Mouse (Mus musculus): ENCODE measurements around the gene Calr3. TPM values are rescaled to one million over a fixed set of nuclear protein-coding genes. Genes with fewer than 3 reads are reported as not detected.

Calr3 gene
- total and polyA plus RNA-seq, 3 experiments: 2.7 to 4.0 TPM; not detected in 1

DNA sequence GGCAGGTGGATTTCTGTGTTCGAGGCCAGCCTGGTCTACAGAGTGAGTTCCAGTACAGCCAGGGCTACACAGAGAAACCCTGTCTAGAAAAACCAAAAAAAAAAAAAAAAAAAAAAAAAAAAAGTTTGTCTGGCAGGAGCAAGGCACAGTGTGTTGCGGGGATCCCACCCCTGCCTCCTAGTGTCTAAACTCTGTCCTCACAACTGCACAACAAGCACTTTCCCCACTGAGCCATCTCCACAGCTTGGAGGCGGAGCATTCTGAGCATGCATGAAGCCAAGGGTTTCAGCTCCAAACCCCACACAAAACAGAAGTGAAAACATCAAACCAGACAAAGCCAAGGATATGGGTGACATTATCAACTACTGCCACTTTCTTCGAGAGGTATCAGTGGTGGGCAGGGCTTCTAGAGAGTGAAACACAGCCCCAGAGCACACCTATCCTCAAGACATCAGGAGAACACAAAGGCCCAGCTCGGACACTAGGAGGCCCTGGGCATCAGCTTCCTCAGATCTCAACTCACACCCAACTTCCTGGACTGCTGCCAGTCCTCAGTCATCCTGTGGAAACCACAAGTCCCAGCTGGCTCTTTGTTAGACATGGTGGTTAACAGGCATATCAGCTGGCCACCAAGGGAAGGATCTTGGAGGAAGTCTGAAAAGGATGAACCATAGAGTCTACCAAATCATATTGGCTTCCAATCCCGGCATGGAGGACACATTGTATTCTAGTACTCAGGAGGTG is 42.0 kb upstream of the Calr3 start:
- H3K27ac ChIP-seq (ENCODE audit: control insufficient read depth, low read depth, low read length): no peak overlapping the region
- H3K9me3 ChIP-seq (replicated peaks; ENCODE audit: insufficient read depth, low read length): no peaks in the 10 kb centered on the region
- TF ChIP-seq ZMIZ1 (IDR thresholded peaks at IDR 0.05; ENCODE audit: low read depth, low read length) (no peak), BHLHE40 (IDR thresholded peaks at IDR 0.05; ENCODE audit: borderline replicate concordance, low read depth, low read length) (no peak), TAL1 (IDR thresholded peaks at IDR 0.05; ENCODE audit: low read length) (no peak), JUND (IDR thresholded peaks at IDR 0.05; ENCODE audit: low read depth, low read length) (no peak), ETS1 (IDR thresholded peaks at IDR 0.05; ENCODE audit: low read depth, low read length) (0 out of 2 replicates have a peak, but pooled peaks have one; percentile 27), MAZ (IDR thresholded peaks at IDR 0.05; ENCODE audit: low read depth, low read length) (no peak), GABPA (IDR thresholded peaks at IDR 0.05; ENCODE audit: low read depth, low read length) (no peak), MAX (IDR thresholded peaks at IDR 0.05; ENCODE audit: low read length) (no peak), ZNF384 (IDR thresholded peaks at IDR 0.05; ENCODE audit: low read depth, low read length) (0 out of 2 replicates have a peak, but pooled peaks have one; percentile 35), UBTF (IDR thresholded peaks at IDR 0.05; ENCODE audit: borderline replicate concordance, insufficient read depth, low read depth, low read length) (no peak), MYC (IDR thresholded peaks at IDR 0.05; ENCODE audit: low read depth, low read length) (no peak)
- no peaks in the 10 kb centered on the region; a peak in 1 of 4 replicates for H3K4me1 ChIP-seq (ENCODE audit: control insufficient read depth in 1 of 2, insufficient read depth in 2 of 2, low read length in 2 of 2)
- no peak overlapping the region for H3K9ac ChIP-seq (ENCODE audit: control insufficient read depth, low read depth, low read length, poor library complexity, severe bottlenecking)
- H3K79me2 ChIP-seq (ENCODE audit: control insufficient read depth, insufficient read depth, low read length, poor library complexity): no peaks in the 10 kb centered on the region; the same call in 1 of the 2 replicates
- H3K36me3 ChIP-seq (ENCODE audit: control insufficient read depth in 1 of 2, insufficient read depth in 2 of 2, low read length in 2 of 2): peaks cover 3 to 13% of the 10 kb centered on the region in 2 experiments
- no peak overlapping the region for H3K4me3 ChIP-seq (ENCODE audit: control insufficient read depth in 1 of 2, insufficient read depth in 1 of 2, low read depth in 2 of 2, low read length in 2 of 2)
- peak; percentile 37 for DNase-seq (ENCODE audit: low read depth, low spot score)
- no peaks in the 10 kb centered on the region for H3K27me3 ChIP-seq (ENCODE audit: control insufficient read depth in 1 of 2, insufficient read depth in 2 of 2, low read length in 2 of 2)

DNA sequence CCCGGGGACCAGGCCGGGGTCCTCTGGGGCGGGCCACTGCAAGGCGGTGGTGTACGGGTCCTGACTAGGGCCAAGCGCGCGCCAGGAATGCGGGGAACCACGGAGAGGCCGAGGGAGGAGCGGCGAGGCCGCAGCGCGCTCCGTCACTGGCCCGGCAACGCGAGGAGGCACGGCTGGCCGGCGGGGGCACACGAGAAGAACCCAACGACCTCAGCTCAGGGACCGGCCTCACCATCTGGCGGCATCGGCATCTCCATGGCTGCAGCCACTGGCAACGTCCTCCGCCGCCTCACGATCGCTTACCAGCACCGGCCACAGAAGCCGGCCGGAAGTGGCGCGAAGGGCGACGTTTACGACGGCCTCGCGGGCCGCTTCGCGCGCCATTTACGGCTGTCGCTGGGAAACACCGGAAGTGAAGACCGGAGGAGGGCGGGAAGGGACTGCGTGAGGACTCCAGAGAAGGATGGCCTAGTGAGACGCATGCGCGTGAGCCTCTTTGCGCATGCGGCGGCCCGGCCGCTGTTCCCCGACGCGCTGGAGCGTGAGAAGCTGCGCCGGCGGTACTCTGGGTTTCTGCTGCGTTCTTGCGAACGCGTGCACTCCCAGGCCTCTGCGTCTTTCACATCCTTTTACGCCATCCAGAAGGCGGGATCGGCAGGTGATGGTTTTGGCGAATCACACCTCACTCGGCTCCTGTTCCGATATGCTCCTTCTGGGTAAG is 31.3 kb upstream of the Calr3 start, which contains the start of gene Cherp:
Gene Cherp, minus strand, starts transcription at position 401 of the 721 bp plus-strand sequence.
- peaks cover 40% of the 10 kb centered on the region for H3K79me2 ChIP-seq (ENCODE audit: control insufficient read depth, insufficient read depth, low read length, poor library complexity)
- peak within 1 kb of the TSS; percentile 78 to 86 for H3K4me3 ChIP-seq (ENCODE audit: control insufficient read depth in 1 of 2, insufficient read depth in 1 of 2, low read depth in 2 of 2, low read length in 2 of 2)
- peaks cover 0 to 12% of the 10 kb centered on the region in 2 experiments; a peak in 3 of 4 replicates for H3K4me1 ChIP-seq (ENCODE audit: control insufficient read depth in 1 of 2, insufficient read depth in 2 of 2, low read length in 2 of 2)
- H3K27me3 ChIP-seq (ENCODE audit: control insufficient read depth in 1 of 2, insufficient read depth in 2 of 2, low read length in 2 of 2): no peaks in the 10 kb centered on the region
- peak within 1 kb of the TSS; percentile 91 for H3K9ac ChIP-seq (ENCODE audit: control insufficient read depth, low read depth, low read length, poor library complexity, severe bottlenecking)
- DNase-seq (ENCODE audit: low read depth, low spot score): peak; percentile 99
- H3K9me3 ChIP-seq (replicated peaks; ENCODE audit: insufficient read depth, low read length): no peaks in the 10 kb centered on the region
- H3K27ac ChIP-seq (ENCODE audit: control insufficient read depth, low read depth, low read length): peak within 1 kb of the TSS; percentile 98
- peaks cover 8 to 17% of the 10 kb centered on the region in 2 experiments for H3K36me3 ChIP-seq (ENCODE audit: control insufficient read depth in 1 of 2, insufficient read depth in 2 of 2, low read length in 2 of 2)
- TF ChIP-seq POLR2A (IDR thresholded peaks at IDR 0.05; ENCODE audit: control insufficient read depth in 1 of 2, insufficient read depth in 1 of 2, low read depth in 1 of 2, low read length in 2 of 2, poor library complexity in 1 of 2) (peak; percentile 55 to 98), KAT2A (conservative IDR thresholded peaks at IDR 0.05; ENCODE audit: low read depth, low read length) (peak; percentile 95), USF2 (IDR thresholded peaks at IDR 0.05; ENCODE audit: borderline replicate concordance in 1 of 2, insufficient read depth in 1 of 2, low read depth in 1 of 2, low read length in 2 of 2) (no peak), EP300 (IDR thresholded peaks at IDR 0.05; ENCODE audit: low read depth in 1 of 2, low read length in 2 of 2) (peak in 1 of 2 experiments; percentile 5; a peak in 1 of 4 replicates), MYB (IDR thresholded peaks at IDR 0.05; ENCODE audit: low read depth, low read length) (no peak), GATA1 (IDR thresholded peaks at IDR 0.05; ENCODE audit: low read depth, low read length) (no peak), TCF12 (IDR thresholded peaks at IDR 0.05; ENCODE audit: low read depth, low read length) (peak; percentile 72; the same call in 1 of the 2 replicates), NELFE (IDR thresholded peaks at IDR 0.05; ENCODE audit: low read depth, low read length) (peak; percentile 90), MAFK (IDR thresholded peaks at IDR 0.05; ENCODE audit: borderline replicate concordance, low read depth, low read length) (no peak), TBP (IDR thresholded peaks at IDR 0.05; ENCODE audit: low read depth, low read length) (peak; percentile 85), CHD1 (IDR thresholded peaks at IDR 0.05; ENCODE audit: low read depth, low read length) (no peak), ZKSCAN1 (IDR thresholded peaks at IDR 0.05; ENCODE audit: low read depth, low read length) (no peak), E2F4 (IDR thresholded peaks at IDR 0.05; ENCODE audit: borderline replicate concordance, low read depth, low read length) (peak; percentile 97), GABPA (IDR thresholded peaks at IDR 0.05; ENCODE audit: low read depth, low read length) (no peak), ZMIZ1 (IDR thresholded peaks at IDR 0.05; ENCODE audit: low read depth, low read length) (peak; percentile 77; the same call in 1 of the 2 replicates), ZNF384 (IDR thresholded peaks at IDR 0.05; ENCODE audit: low read depth, low read length) (no peak), TAL1 (IDR thresholded peaks at IDR 0.05; ENCODE audit: low read length) (no peak), POLR2AphosphoS2 (IDR thresholded peaks at IDR 0.05; ENCODE audit: low read length) (peak; percentile 84), ELF1 (IDR thresholded peaks at IDR 0.05; ENCODE audit: low read depth, low read length) (peak; percentile 94), CHD2 (IDR thresholded peaks at IDR 0.05; ENCODE audit: low read length) (no peak), UBTF (IDR thresholded peaks at IDR 0.05; ENCODE audit: borderline replicate concordance, insufficient read depth, low read depth, low read length) (peak; percentile 45; the same call in 1 of the 2 replicates), MAX (IDR thresholded peaks at IDR 0.05; ENCODE audit: low read length) (peak; percentile 91), MAZ (IDR thresholded peaks at IDR 0.05; ENCODE audit: low read depth, low read length) (peak; percentile 63; the same call in 1 of the 2 replicates)
